8 mouse cellular contexts compared by ENCODE assay signal in genomic region chr8:70839408-70840351, GRCm38 (mm10). TPM values are rescaled to one million over a fixed set of nuclear protein-coding genes. Genes with fewer than 3 reads are reported as not detected.
DNase-seq lines count a peak whose midpoint lies in the region; ATAC-seq and TF ChIP-seq lines count a peak whose summit lies in the region.

Gene Arrdc2 (minus strand): TSS chr8:70839720.

- ATAC-seq in forebrain, embryonic 15.5 days (replicated peaks) = peak; percentile 97
- ATAC-seq in neutrophil, adult 5-6 weeks (ENCODE audit: extremely low read depth, insufficient number of reproducible peaks, low FRiP score, poor library complexity, severe bottlenecking) = peak; percentile 77

- 2% methylated on average over 55 of the region's 55 CpGs for WGBS in forebrain, embryonic 15.5 days
- WGBS in lung, adult 2 months = 2% methylated on average over 55 of the region's 55 CpGs

- H3K27me3 ChIP-seq in forebrain, embryonic 15.5 days = no peaks in the 10 kb centered on the region

- peak; percentile 100 for TF ChIP-seq POLR2A in lung, adult 2 months (IDR thresholded peaks at IDR 0.05; ENCODE audit: borderline replicate concordance, extremely low read depth, low read depth, low read length)

- H3K4me1 ChIP-seq in ES-E14 (ENCODE audit: control insufficient read depth in 2 of 2, insufficient read depth in 2 of 2, low read length in 2 of 2, poor library complexity in 1 of 2) = peaks cover 4 to 9% of the 10 kb centered on the region in 2 experiments; a peak in 3 of 4 replicates
- peaks cover 18% of the 10 kb centered on the region for H3K4me1 ChIP-seq in forebrain, embryonic 15.5 days
- H3K4me1 ChIP-seq in lung, adult 2 months (ENCODE audit: control insufficient read depth, insufficient read depth, low read length) = 0 out of 2 replicates have a peak, but pooled peaks cover 4% of the 10 kb centered on the region

- H3K9ac ChIP-seq in ES-E14 (ENCODE audit: insufficient read depth, low read depth, low read length, poor library complexity, severe bottlenecking) = peak within 1 kb of the TSS; percentile 78
- peak within 1 kb of the TSS; percentile 68 for H3K9ac ChIP-seq in forebrain, embryonic 15.5 days (replicated peaks)

- peaks cover 18% of the 10 kb centered on the region for H3K36me3 ChIP-seq in ES-E14 (ENCODE audit: control insufficient read depth, insufficient read depth, low read length, poor library complexity, severe bottlenecking)
- no peaks in the 10 kb centered on the region for H3K36me3 ChIP-seq in forebrain, embryonic 15.5 days

- no peaks in the 10 kb centered on the region for H3K9me3 ChIP-seq in ES-E14 (ENCODE audit: control insufficient read depth, insufficient read depth, low read depth, low read length)
- H3K9me3 ChIP-seq in forebrain, embryonic 15.5 days = no peaks in the 10 kb centered on the region

- intact Hi-C loops in heart, postnatal 25 days (cut with DNase I) = loop anchor here (5.0 kb wide), 1 partner anchor 72 kb away; no protein-coding TSS in a partner anchor

- peak within 1 kb of the TSS; percentile 61 for H3K4me2 ChIP-seq in forebrain, embryonic 15.5 days (replicated peaks)

- peak within 1 kb of the TSS; percentile 42 for H3K27ac ChIP-seq in ES-E14 (ENCODE audit: insufficient read depth, low read depth, low read length, poor library complexity, severe bottlenecking)
- peak within 1 kb of the TSS; percentile 94 for H3K27ac ChIP-seq in forebrain, embryonic 15.5 days (replicated peaks)

- DNase-seq in ES-E14 (ENCODE audit: low read depth, low spot score) = peak; percentile 100
- peak; percentile 100 for DNase-seq in cerebellum, adult 11-12 months
- peak; percentile 99 for DNase-seq in heart, postnatal 25 days (ENCODE audit: low spot score)
- peak; percentile 99 to 100 for DNase-seq in layer of hippocampus, adult 18-20 months (ENCODE audit: low spot score in 2 of 2)
- DNase-seq in lung, adult 2 months = peak; percentile 95
- DNase-seq in thymus, adult 18-20 months = peak; percentile 98 to 100

- no peak for TF ChIP-seq CTCF in lung, adult 2 months (IDR thresholded peaks at IDR 0.05; ENCODE audit: insufficient read depth, low read length)

- H3K4me3 ChIP-seq in ES-E14 (ENCODE audit: insufficient read depth in 1 of 2, low read depth in 1 of 2, low read length in 2 of 2, poor library complexity in 1 of 2, severe bottlenecking in 1 of 2) = peak within 1 kb of the TSS; percentile 72 to 78
- peak within 1 kb of the TSS; percentile 72 for H3K4me3 ChIP-seq in forebrain, embryonic 15.5 days
- H3K4me3 ChIP-seq in lung, adult 2 months (replicated peaks; ENCODE audit: extremely low read depth, low read depth, low read length) = peak within 1 kb of the TSS; percentile 93

- in situ Hi-C loops in ES-E14 (cut with MboI; ENCODE audit: low sequenced_read_pairs in 2 of 2, unreplicated experiment in 2 of 2) = no loop called here

TF ChIP-seq in ES-E14, 5 proteins besides CTCF, POLR2A, EP300 and RAD21:
- peak; percentile 69 for TF ChIP-seq HCFC1 (IDR thresholded peaks at IDR 0.05; ENCODE audit: borderline replicate concordance, insufficient read depth, low read length)
- peak; percentile 28; the same call in 1 of the 2 replicates for TF ChIP-seq ZC3H11A (IDR thresholded peaks at IDR 0.05; ENCODE audit: borderline replicate concordance, low read depth, low read length)
- no peak for TF ChIP-seq ZNF384 (IDR thresholded peaks at IDR 0.05; ENCODE audit: low read depth, low read length)

RNA-seq across cellular contexts. Expression of gene Arrdc2, which starts in this region (rescaled TPM):
- 11.4 and 18.8 TPM in 2 replicates for total RNA-seq in ES-E14 (2012; rRNA removed)
- 9.0 and 9.6 TPM in 2 replicates for polyA plus RNA-seq in forebrain, embryonic 15.5 days (2015; fragmentation: Nextera tagmentation; extraction: Ambion mirVana)
- 10 to 100 TPM in 1 of 2 experiments, 1 to 10 TPM in 1; 9.2 to 10.2 TPM for total RNA-seq in heart, postnatal 25 days (2021)
- total RNA-seq in layer of hippocampus, adult 18-20 months (2021) = 10 to 100 TPM; 15.9 to 27.3 TPM
- 50.3 and 78.3 TPM in 2 replicates for polyA plus RNA-seq in lung, adult 2 months (2012; rRNA removed)
- 20.7 and 24.9 TPM in 2 replicates for total RNA-seq in neutrophil, adult 5-6 weeks (2017)

Comparison
In these comparisons a context has a peak if more than half of its experiments do, and no peak if none do; other contexts are left out.
1. Peak in every context shown above with its lines: DNase-seq, ATAC-seq, H3K4me3 ChIP-seq and H3K27ac ChIP-seq.